Mouse (Mus musculus): ENCODE results near the gene Ptpn12. TPM values are rescaled to one million over a fixed set of nuclear protein-coding genes. Genes with fewer than 3 reads are reported as not detected.

The Ptpn12 gene
- 10 to 100 TPM; 13.1 to 19.5 TPM for total RNA-seq (2021)
- long read RNA-seq, experiment 1, partial matches to known transcripts = 2 of 3 reads
- long read RNA-seq, experiment 1, other reads (novel, unspliced or antisense) = 1 of 3 reads
- long read RNA-seq, experiment 2, partial matches to known transcripts = 0 of 3 reads
- long read RNA-seq, experiment 2, other reads (novel, unspliced or antisense) = 0 of 3 reads

DNA sequence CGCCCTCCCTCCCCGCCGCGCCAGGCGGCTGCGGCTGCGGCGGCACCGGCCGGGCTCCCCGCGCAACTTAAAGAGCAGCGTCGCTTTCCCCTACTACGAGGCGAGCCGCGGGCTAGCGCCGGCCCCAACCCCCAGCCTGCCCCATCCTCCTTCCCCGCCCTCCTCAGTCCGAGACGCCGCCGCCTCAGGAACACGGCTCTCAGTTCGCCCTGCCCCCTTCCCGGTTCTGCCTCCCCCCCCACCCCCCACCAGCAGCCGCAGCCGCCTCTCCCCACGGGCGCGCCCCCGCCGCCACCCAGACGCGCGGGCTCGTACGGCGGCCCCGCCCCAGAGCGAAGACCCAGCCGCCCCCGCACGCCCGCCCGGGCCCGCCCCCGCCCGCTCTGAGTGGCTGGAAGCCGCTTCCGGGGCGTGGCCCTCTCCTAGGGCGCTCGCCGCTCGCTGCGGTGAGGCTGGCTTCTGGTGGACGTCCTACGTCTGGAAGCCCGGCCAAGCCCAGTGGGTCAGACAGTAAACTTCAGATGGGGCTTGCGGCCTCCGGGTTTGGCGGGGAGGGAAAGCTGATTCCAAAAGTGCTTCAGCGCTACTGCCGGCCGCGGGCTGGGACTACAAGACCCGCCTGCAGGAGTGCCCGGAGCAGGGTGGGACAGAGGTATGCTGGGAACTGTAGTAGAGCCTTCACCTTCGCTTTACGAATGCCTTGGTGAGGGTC is at the start of gene Ptpn12:
Gene Ptpn12 (minus strand): TSS at position 92 of the 712 bp plus-strand sequence.
- peak; percentile 95 for DNase-seq (ENCODE audit: low spot score)

DNA sequence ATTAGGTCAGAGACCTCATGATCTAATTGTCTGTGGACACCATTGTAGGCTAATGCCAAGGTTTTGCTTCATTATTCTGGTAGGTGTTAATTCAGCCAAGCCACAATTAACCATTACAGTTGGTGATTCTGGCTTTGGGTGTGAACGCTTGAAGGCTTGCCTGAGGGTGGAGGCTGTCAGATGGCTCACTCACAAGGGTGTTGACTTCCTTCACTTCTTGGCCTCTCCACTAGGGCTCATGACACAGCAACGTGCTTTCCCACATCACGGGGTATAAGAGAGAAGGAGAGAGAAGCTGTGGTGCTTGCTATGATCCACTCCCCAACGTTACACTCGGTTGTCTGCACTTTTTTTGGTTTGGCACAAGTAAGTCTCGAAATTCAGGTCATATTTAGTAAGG is 35.5 kb upstream of the Ptpn12 start:
- DNase-seq (ENCODE audit: low spot score) = no peak

DNA sequence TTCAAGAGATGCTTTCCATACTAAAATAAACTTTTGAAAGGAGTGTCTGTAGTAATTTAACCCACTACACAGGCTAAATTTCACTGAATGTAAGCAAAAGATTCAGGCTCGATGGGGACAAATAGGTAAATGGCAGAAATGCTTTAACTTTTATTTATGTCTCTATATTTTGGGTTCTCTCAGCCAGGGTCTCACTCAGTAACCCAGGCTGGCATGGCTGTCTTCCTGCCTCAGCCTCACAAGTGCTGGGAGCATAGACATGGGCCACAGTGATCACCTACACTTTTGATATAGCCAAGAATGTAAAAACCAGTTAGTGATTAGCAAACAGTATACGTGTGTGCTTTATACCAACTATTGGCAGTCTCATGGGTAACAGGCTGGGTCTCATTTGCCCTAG is 1.5 kb upstream of the Ptpn12 start:
- no peak for DNase-seq (ENCODE audit: low spot score)

DNA sequence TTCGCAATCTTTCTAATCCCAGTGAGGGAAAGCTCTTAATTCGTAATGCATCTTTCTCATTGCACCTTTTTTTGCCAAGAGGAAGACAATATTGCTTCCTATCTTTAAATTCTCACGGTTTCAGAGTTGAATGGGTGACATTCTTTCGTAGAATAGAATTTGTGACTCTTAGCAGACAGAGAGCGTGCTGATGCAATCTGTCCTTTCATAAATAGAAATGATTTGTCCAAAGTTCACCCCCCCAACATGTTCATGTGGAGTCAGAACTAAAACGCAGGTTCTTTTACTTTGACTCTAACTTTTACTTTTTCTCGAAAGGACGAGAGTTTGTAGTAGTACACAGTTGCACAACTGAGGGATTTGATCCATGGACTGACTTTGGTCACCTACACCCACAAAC is 884 bp upstream of the Ptpn12 start:
- DNase-seq (ENCODE audit: low spot score) = no peak

DNA sequence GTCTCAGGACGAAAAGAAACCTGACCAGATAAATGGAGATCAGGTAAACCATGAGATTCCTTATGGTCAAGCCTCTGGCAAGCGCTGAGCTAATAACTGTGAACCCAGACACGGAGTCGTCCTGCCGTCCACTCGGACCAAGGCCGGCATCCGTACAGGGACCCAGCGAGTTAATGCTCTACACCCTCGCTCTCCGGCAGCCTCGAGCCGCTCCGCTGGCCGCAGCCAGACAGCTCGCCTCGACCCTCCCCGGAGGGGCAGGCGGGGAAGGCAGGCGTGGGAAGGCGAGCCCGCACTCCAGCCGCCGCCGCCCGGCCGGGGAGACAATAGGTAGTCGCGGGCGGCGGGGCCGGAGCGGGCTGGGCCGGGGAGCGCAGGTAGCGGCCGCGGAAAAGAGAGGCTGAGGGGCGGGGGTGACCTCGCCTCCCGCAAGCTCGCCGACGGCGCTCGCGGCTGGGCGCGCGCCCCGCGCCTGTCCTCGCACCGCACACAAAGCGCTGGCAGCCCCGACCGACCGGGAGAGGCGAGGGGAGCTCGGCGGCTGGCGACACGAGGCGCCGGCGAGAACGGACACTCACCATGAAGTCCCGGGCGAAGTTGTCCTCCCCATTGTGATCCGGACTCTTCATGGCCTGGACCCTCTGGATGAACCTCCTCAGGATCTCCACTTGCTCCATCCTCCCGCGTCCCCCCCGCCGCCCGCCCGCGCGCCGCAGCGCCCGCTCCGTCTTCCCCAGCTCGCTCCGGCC is 466 bp downstream of the Ptpn12 start:
- peak; percentile 25 for DNase-seq (ENCODE audit: low spot score)

DNA sequence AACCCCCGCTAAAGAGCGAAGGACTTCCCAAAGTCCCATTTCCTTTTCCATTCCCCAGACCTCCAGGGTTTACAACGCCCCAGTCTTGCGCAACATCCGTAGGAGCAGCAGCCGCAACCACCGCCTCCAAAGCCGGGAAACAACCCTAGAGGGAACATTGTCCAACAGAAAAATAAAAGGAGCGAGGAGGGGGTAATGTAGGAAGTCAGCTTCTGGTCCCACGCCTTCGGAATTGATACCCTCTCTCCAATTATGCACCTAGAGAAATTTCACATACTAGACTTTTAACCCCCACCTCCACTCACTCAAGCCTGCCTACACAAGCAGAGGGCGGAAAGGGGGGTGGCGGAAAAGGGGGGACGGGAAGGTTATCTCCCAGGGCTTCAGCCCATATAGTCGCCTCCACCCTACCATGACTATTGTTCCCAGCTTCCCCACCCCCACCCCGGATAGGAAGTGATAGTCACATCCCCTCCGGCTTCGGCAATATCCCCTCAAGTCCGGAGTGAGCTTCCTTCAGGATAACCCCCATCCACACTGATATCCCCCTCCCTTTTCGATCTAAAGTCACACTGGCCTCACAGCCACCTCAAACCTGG is 1.1 kb downstream of the Ptpn12 start:
- peak; percentile 85 for DNase-seq (ENCODE audit: low spot score)

DNA sequence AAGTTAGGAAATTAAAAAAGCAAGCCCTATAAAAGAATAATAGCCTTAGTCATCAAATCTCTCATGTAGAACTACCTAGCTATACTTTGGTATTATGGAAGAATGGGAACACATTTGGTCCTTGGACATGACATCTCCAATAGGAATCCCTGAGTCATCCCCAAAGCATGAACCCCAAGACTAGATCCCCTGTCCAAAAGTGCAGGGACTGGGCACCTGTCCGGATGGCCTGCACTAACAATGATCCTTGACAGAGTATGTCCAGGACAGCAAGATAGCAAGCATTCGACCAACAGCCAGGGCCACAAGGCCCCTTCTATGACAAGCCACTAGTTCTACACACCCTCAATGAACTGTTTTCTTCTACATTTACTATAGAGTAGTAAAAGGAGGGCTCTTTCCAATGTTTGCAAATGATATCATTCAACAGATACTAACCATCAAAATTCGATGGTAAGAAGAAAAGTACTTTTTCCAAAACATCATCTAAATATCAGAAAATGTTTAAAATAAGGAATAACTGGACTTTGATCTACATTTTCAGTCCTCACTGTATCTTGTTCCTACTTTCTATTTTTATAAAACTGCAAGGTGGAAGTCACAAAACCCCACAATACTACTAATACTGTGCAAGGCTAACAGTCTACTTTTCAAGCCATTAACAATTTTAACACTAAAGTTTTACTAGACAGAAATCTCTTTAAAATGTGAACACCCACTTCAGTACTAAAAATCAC is 2.0 kb downstream of the Ptpn12 start:
- no peak for DNase-seq (ENCODE audit: low spot score)

DNA sequence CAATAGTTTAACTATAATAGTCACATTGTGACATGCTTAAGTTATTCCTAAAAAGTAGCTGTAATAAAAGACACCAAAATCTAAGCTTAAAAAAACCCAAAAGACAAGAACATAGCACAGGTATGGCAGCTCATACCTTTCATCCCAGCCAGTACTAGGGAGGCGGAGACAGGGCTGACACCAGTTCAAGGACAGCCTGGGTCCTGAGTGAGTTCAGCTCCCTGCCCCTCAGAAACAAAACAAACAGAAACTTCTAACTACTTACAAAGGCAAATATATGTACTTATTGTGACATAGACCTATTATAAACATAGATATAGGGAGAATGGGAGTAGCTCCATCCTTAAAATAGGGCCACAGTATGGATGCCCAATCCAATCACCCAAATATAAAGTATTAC is 3.2 kb downstream of the Ptpn12 start:
- DNase-seq (ENCODE audit: low spot score) = no peak

DNA sequence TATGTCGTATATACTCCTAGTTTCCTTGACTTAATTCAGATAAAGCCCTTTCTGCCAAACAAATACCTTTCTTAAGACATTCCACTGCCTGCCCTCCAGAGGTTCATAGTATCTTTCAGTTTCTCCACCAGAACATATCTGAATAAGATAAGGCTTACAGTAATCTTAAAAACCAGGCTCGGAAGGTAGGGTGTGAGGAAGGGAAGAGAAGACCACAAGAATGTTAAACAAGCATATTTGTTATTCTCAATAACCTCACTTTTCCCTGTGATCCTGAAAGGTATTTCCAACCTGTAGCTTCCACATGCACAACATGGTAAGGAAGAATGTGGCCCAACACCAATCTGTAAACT is 5.0 kb downstream of the Ptpn12 start:
- no peak for DNase-seq (ENCODE audit: low spot score)

DNA sequence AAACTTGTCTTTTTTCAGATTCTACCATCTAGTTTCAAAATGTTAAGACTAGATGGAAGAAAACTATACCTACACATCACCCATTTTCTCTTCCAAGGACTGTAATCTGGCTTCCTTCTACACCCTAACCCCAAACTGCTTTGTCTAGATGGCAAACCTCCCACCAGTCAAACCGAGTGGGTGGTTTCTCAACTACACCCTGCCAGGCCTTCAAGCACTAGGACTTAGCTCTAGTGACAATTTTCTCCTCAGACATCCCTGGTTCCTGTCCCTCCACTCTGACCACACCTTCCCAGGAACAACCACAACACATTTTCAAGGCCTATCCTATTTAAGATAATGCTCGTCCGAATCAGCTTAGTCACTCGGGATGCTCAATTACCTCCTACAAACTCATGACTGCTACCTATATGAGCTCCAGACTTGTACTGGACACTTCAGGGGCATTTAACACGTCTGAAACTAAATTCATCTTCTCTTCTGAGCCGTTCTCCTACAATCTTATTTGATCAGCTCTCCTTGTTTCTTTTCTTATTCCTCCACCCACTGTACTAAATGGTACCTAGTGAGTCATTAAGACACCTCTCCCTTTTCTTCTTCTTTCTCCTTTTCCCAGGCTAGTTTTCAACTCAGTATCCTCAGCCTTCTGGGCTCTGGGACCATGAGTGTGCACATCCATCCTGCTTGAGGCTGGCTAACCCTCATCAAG is 5.5 kb downstream of the Ptpn12 start:
- DNase-seq (ENCODE audit: low spot score) = no peak

DNA sequence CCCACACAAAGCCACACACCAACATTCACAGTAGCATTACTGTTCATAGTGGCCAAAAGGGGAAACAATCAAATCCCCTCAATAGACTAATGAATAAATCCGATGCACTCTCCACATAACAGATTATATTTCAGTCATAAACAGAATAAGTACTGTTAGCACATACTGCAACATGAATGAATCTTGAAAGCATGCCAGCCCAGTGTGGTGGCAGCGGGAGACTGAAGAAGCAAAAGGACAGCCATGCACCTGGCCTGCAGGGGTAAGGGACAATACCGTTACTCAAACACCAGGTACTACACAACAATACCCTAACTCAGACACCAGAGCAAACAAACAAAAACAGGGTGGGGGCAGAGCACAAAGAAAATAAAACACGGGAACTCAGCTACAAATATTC is 6.7 kb downstream of the Ptpn12 start:
- DNase-seq (ENCODE audit: low spot score) = no peak

DNA sequence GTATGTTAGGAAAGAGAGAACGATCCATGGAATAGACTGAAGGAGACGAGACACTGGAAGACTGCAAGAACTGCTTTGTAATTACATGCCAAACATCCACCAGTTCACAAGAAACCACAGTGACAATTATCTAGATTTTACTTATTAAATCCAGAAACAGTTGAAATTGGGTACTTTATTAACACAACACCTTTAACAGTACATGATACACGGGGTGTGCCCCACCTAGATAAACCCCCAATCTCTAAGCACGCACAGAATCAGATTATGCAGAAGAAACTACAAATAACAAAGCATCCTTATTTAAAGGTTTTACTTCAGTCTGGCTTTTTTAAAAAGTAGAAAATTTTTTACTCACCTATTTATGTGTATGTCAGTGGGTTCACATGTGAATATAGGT is 8.6 kb downstream of the Ptpn12 start:
- DNase-seq (ENCODE audit: low spot score) = no peak

DNA sequence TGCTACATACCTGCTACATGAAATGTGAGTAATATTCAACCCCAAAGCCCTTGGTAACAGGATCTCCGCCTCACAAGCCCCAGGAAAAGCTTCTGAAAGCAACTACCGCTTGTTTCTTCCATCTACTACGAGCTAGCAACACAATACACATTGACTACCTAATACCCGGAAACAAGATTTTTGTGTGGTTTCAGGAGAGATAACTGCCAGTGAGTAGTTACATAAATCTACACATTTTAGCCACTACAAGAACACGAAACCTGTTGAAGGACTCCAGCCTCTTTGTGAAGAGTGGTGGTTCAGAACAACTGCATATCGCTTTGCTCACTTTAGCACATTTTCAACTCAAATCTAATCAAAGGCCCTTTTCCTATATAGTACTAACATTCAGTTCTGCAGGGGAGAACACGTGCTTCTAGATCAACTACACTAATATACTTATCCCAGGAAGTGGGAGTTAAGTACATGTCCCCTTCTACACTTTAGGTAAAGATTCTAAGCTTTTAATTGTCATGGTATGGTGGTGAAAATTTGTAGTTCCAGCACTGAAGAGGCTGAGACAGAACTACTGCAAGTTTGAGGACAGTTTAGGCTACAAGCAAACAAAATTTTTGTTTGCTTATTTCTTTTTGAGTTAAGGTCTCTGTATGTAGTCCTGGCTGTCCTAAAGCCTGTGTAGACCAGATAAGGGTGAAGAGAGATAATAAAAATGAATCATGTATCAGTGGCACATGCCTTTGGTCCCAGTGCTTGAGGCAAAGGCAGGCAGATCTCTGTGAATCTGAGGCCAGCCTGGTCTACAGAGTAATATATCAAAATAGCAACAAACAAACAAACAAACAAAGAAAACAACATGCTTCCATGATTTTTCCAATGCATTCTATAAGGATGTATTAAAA is 9.3 kb downstream of the Ptpn12 start:
- DNase-seq (ENCODE audit: low spot score) = no peak

DNA sequence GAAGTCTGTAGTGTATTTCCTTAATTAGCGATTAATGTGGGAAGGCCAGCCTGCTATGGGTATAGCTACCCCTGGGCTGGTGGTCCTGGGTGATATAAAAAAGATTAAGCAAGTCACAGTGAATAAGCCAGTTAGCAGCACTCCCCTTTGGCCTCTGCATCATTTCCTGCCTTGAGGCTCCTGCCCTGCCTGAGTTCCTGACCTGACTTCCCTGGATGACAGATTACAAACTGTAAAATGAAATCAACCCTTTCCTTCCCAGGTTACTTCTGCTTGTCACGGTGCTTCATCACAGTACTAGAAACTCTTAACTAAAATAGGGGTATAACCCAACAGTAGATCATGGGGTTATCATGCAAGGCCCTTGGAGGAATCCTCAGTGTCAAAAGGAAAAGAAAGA is 10.2 kb downstream of the Ptpn12 start:
- no peak for DNase-seq (ENCODE audit: low spot score)

DNA sequence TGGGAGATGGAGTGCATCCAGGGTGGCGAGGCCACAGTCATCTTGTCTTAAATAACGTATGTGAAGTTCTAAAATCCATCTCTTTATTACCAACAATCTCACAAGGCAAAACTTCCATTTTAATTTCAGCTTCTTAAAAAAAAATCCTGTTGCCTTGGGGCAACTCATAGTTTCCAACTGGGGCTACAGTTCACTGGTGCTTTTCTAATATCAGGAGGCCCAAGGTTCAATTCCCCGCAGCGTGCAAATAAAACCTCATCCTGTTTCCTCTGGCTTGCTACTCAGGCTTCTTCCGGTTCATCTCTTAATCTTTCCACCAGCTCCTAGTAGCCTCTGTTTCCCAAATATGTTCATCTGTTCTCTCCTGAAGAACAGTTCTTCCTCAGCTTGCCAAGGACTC is 17.6 kb downstream of the Ptpn12 start:
- DNase-seq (ENCODE audit: low spot score) = no peak

DNA sequence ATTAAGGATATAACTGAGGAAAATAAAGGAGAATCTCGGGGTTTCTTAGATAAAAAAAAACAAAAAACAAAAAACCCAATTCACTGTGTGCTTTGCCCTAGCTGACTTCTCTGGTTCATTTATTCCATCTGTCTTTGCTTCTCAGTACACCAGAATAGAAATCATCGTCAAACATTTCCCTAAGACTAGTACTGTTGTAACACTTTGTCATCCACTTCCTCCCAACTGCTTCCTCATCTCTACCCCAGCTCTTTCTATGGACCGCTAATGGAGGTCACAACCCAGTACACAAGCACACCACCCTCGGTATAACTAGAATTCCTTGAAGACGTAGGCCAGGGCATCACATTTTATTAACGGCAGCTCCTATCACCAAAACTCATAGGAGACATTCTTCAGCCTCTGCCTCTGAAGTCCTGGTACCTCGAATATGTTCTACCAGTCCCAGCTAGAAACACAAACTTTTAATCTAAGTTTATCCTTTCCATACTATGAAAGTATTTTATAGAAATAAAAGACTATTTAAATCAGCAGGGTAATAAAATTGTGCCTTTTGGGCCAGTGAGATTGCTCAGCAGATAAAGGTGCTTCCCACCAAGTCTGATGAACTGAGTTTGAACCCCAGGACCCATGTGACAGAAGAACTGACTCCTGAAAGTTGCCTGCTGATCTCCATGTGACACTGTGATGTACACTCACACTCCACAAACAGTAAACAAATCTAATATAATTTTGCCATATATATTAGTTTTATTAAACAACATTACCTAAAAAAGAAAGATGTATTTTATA is 19.8 kb downstream of the Ptpn12 start:
- DNase-seq (ENCODE audit: low spot score) = no peak

DNA sequence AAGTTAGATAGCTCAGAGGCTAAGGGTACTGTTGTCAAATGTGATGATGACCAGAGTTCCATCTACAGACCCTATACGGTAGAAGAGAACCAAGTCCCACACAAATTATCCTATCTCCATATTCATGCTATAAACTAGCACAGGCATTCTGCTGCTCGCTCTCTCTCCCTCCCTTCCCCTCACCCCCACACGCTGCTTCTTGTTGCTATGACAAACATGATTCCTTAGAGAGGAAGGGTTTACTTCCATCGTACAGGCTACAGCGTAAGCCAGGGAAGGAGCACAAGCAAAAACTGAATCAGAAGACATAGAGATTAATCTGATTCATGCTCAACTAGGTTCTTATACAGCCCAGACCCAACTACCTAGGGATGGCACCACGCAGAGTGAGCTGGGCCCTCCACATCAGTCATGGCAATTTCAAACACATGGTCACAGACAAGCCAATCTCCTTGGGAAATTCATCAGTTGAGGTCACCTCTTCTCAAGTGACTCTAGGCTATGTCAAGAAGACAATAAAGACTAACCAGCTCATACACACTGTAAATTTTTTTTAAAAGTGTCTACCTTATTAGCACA is 21.2 kb downstream of the Ptpn12 start:
- no peak for DNase-seq (ENCODE audit: low spot score)

DNA sequence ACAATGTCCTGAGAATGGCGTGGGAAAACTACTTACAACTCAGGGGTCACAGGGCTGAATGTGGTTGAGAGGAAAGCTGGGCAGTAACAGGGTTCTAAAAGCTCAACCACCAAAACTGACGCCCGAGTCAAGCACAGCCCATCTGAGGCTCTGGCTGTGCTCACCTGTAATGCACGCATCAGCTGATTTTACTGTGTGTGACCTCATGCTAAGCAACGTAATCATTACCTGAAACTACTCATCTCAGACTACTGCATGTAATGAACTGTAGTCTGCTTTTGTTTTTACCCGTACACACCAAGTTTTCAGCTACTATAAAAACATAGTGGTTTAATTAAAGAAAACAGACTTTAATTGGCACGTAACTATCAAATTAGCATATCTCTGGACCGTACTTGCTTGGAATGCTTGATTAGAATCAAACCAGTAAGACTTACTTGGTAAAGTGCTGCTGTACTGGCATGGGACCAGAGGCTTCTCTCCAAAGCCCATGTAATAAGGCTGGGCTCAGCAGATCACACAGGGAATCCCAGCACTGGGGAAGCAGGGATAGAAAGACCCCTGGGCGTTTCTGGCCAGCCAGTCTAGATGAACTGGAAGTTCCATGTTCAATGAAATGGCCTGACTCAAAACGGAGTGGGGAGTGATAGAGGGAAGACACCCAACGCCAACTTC is 22.2 kb downstream of the Ptpn12 start:
- DNase-seq (ENCODE audit: low spot score) = no peak
